Mouse (Mus musculus) ovary, postnatal 36 days (tissue): ENCODE measurements around the gene Gm7138.
"Not testable (repeated sequence)": the region's sequence is repeated elsewhere in the genome, so short reads cannot be mapped to it uniquely, and the experiment has no call there.

Experiments
- DNase-seq: peaks from one replicate; pipeline ENCODE4 v3.0.0; 2022; ENCODE audit warnings: low spot score, mixed read lengths

Gene Gm7138

GRCm38 (mm10) chr10:77776844-77777243, at the start of gene Gm7138:
Gene Gm7138 (minus strand): TSS chr10:77776944.
- not testable (repeated sequence) for DNase-seq

- no peak for DNase-seq
These were observed 42.5 kb upstream of the Gm7138 start for GRCm38 (mm10) chr10:77819203-77819602.

- no peak for DNase-seq
These were observed 41.8 kb upstream of the Gm7138 start for GRCm38 (mm10) chr10:77818523-77818922.

- no peak for DNase-seq
These were observed 38.8 kb upstream of the Gm7138 start for GRCm38 (mm10) chr10:77815514-77815913.

- DNase-seq: no peak
These were observed 37.6 kb upstream of the Gm7138 start, which contains the start of gene Gm2696 for GRCm38 (mm10) chr10:77814382-77814781. Gene Gm2696 (plus strand): TSS chr10:77814682.

- no peak for DNase-seq
These were observed 35.0 kb upstream of the Gm7138 start, which contains the start of gene Gm9507 for GRCm38 (mm10) chr10:77811743-77812142. Gene Gm9507 (minus strand): TSS chr10:77811843.

- no peak for DNase-seq
These were observed 27.4 kb upstream of the Gm7138 start for GRCm38 (mm10) chr10:77804095-77804494.

- no peak for DNase-seq
These were observed 22.3 kb upstream of the Gm7138 start, which contains the start of gene Gm19668 for GRCm38 (mm10) chr10:77798921-77799508. Gene Gm19668 (minus strand): TSS chr10:77799133.

- DNase-seq: not testable (repeated sequence)
These were observed 21.6 kb upstream of the Gm7138 start for GRCm38 (mm10) chr10:77798164-77798920.

- no peak for DNase-seq
These were observed 20.9 kb upstream of the Gm7138 start for GRCm38 (mm10) chr10:77797677-77798076.

- no peak for DNase-seq
These were observed 18.2 kb upstream of the Gm7138 start, which contains the start of gene Gm9639 for GRCm38 (mm10) chr10:77794976-77795375. Gene Gm9639 (minus strand): TSS chr10:77795076.

GRCm38 (mm10) chr10:77788621-77789020, 11.9 kb upstream of the Gm7138 start:
- no peak for DNase-seq

- DNase-seq: not testable (repeated sequence)
These were observed 11.1 kb upstream of the Gm7138 start, which contains the start of gene Gm7137 for GRCm38 (mm10) chr10:77787876-77788275. Gene Gm7137 (minus strand): TSS chr10:77788200.

- DNase-seq: not testable (repeated sequence)
These were observed 6.7 kb upstream of the Gm7138 start for GRCm38 (mm10) chr10:77783396-77783795.

- DNase-seq: not testable (repeated sequence)
These were observed 5.7 kb upstream of the Gm7138 start, which contains the start of gene Gm3250 for GRCm38 (mm10) chr10:77782442-77782841. Gene Gm3250 (minus strand): TSS chr10:77782542.

GRCm38 (mm10) chr10:77772142-77772541, 4.6 kb downstream of the Gm7138 start:
- not testable (repeated sequence) for DNase-seq

- not testable (repeated sequence) for DNase-seq
These were observed 5.5 kb downstream of the Gm7138 start, which contains the start of gene Gm3238 for GRCm38 (mm10) chr10:77771225-77771624. Gene Gm3238 (minus strand): TSS chr10:77771325.

- no peak for DNase-seq
These were observed 7.0 kb downstream of the Gm7138 start for GRCm38 (mm10) chr10:77769727-77770126.

- not testable (repeated sequence) for DNase-seq
These were observed 17.2 kb downstream of the Gm7138 start, which contains the start of gene Gm3233 for GRCm38 (mm10) chr10:77759582-77759981. Gene Gm3233 (minus strand): TSS chr10:77759682.

GRCm38 (mm10) chr10:77753448-77753847, 23.3 kb downstream of the Gm7138 start:
- DNase-seq: no peak

- not testable (repeated sequence) for DNase-seq
These were observed 24.4 kb downstream of the Gm7138 start for GRCm38 (mm10) chr10:77752312-77752711.

- not testable (repeated sequence) for DNase-seq
These were observed 25.5 kb downstream of the Gm7138 start, which contains the start of gene Gm9736 for GRCm38 (mm10) chr10:77751254-77751653. Gene Gm9736 (minus strand): TSS chr10:77751354.

GRCm38 (mm10) chr10:77750686-77751085, 26.1 kb downstream of the Gm7138 start:
- DNase-seq: not testable (repeated sequence)
